Mouse (Mus musculus) WW6 (cell line): ENCODE data around the gene Hgfac.
A peak's percentile ranks its signal among the peaks of the same experiment; 100 is the strongest.

Source experiments
- DNase-seq: peaks from one replicate; pipeline ENCODE4 v3.0.0-alpha.2; 2013; ENCODE audit warnings: low read depth, low spot score

The Hgfac gene

DNA sequence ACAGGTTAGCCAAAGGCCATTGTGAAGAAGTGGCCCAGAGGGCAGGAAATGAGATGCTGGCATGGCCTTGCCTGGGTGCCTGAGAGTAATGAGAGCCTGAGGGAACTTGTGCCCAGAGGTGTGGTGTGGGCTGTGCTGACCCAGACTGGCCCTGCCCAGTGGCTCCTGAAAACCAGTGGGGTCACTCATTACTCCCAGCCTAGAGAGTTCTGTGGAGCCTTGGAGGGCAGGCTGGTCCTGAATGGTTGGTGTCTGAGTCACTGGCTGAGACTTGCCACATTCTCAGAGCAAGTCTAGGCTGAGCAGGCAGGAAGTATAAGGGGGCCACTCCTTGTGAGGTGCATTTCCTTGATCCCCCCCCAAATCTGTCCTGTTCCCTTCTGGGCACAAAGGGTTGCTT is 3.9 kb upstream of the Hgfac start:
- no peak for DNase-seq

DNA sequence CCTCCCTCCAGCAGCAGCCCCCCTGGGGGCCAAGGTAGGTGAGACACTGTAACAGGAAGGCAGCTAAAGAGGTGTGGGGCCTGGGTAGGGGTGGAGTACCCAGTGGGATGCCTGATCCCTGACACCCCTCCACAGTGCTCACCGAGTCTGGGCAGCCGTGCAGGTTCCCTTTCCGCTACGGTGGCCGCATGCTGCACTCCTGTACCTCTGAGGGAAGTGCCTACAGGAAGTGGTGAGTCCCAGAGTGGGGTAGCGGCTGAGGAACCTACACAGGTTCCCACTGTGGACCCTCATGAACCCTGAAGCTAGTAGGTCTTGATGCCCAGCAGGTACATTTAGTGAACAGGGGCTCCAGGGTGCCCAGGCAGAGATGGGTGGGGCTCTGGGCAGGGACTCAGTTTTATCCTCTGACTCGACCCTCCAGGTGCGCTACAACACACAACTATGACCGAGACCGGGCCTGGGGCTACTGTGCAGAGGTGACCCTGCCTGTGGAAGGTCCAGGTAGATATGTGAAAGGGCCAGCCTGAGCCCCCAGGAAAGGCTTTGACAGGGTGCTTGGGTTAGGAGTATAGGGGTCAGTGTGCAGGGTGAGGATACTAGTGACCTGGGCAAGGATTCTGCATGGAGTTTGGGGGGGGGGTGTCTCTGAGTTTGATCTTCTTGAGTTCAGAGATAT is 1.3 kb downstream of the Hgfac start:
- no peak for DNase-seq

DNA sequence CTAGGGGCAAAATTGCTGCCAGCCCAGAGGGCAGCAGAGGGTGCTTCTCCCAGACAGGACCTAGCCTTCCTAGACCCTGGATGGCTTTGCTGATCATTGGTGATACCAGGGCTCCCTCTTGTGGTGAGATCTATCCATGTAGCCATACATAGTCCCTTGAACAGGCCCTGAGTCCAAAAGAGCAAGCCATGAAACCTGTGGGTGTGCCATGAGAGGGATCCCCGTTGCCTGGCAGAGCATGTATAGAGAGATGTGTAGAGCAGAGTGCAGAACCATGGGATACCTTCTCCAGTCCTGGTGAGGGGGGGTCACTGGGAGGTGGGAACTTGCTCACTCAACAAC is 1.8 kb downstream of the Hgfac start:
- DNase-seq = peak; percentile 36

DNA sequence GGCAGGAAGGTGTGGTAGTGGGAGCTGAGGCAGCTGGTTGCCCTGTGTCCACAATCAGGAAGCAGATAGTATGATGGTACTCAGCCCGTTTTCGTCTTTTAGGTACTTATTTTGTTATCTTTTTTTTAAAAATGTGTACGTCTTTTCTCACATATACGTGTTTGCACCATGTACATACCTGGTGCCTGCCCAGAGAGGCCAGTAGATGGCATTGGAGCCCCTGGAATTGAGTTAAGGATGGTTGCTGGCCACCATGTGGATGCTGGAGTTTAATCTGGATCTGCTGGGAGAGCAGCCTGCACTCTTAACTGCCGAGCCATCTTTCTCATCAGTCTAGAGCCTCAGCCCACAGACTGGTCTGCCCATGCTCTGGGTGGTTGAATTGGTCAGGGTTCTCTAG is 9.2 kb downstream of the Hgfac start:
- DNase-seq = no peak

DNA sequence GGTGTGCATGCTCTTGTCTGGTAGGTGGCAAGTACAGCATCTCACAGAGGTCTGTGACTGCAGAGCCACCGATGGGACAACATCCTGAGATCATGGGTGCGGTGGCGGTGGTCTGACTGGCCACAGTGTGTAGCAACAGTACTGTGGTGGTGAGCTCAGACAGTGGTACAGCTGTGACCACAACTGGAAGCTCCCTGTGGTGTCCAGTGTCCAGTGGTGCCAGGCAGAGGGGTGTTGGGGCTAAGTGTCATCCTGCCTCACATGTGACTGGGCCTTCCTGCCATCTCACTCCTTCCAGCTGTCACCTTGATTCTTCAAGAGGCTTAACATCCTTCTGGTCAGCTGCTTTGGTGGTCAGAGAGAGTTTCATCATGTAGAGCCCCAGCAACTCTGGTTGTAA is 13.3 kb downstream of the Hgfac start:
- no peak for DNase-seq

DNA sequence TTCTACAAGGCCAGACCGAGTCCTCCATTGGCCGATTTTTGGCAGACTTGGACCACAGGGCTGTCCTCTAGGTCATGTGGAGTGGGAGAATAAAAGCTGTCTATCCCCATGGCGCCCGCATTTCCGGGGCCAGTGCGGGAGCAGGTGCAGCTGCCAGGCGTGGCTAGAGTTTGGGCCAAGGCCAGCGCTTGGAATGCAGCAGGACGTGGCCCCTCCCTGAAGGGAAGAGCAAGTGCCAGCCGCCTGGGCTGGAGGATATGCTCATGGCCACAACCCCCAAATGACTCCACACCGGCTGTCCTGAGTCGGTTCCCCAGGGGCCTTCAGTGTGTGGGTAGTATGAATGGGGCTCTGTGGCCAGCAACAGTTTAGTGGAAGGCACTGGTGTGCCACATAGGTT is 13.8 kb downstream of the Hgfac start:
- DNase-seq = no peak

DNA sequence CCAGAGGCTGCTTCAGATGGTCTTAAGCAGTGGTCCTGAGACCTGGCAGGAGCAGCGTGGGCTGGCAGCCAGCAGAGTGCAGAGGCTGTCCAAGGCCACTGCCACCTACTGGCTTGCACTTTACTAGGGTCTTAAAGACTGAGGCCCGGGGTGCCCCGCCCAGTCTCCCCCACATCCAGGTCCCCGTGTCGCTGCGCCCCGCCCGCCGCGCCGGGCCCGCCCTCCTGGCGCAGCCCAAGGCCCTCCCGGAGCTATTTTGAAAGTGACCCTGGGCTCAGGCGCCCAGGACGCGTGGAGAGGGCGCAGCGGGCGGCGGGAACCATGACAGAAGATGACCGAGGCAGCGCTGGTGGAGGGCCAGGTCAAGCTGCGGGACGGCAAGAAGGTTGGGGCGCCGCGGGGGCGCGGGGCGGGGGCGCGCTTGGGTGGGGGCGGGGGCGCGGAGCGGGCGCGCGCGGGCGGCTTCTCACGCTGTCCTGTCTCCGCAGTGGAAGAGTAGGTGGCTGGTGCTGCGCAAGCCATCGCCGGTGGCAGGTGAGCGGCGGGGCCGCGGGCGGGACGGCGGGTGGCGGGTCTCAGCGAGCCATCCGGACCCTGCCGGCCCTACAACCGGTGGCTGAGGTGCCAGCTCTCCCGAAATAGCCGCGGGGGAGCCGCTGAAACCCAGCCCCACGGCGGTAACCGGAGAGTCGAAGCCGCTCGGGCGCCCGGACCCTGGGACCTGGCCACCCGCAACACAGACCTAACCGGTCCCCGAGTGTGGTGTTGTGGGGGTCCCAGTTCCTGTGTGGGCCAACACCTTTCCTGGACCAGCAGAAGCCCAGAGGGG is 15.5 kb downstream of the Hgfac start, which contains the start of gene Dok7:
TSS of gene Dok7 (plus strand) at position 163 of the 829 bp plus-strand sequence.
- no peak for DNase-seq

DNA sequence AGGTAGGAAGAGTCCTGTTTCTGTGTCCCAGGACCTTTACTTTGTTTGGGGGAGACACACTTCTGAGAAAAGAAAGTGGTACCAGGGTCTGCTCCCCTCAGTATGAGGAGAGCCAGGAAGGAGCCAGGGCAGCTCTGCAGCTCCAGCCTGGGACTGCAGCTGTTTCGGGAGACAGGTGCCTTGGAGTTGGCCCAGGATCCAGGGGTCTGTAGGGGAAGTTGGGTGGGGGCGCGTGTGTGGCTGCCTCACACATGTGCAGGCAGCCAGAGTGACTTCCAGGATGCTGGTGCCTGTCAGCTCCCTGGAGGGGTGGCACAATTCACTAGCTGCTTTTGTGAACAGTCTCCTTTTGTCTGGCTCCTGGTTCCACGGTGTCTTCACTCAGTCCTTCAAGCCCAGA is 16.3 kb downstream of the Hgfac start:
- DNase-seq = no peak

DNA sequence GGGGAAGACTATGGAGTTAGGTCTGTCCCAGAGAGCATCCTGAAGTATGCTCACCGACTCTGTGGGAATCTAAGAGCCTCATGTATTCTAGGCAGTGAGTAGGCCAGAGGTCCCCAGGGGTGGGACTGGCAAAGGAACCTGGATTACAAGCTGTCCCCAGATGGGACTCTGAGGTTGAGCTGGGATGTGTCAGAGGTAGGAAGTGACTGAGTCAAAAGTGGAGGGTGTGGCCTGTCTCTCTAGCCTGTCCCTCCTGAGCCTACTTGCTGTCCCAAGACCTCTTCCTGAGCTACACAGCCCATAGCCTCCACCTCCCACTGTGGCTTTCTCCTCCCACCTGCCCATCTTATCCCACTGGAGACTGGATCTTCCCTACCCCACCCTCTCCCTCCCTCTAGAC is 16.9 kb downstream of the Hgfac start:
- no peak for DNase-seq

DNA sequence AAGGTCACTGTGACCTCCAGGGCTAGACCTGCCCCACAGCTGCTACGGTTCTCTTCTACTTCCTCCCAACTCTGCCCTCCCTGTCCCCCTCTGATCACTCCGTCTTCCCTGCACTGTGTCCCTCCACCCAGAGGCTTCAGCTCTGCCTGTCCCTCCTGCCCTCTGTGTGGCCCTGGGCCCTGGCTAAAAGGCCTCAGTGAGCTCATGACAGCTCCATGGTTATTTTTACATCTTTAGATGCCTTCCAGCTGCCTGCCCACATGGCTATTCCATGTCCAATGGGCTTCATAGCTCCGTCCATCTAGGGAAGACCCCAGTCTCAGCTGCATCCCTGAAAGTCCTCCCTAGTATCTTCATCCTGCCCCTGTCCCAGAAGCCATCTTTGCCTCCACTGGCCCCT is 18.8 kb downstream of the Hgfac start:
- no peak for DNase-seq

DNA sequence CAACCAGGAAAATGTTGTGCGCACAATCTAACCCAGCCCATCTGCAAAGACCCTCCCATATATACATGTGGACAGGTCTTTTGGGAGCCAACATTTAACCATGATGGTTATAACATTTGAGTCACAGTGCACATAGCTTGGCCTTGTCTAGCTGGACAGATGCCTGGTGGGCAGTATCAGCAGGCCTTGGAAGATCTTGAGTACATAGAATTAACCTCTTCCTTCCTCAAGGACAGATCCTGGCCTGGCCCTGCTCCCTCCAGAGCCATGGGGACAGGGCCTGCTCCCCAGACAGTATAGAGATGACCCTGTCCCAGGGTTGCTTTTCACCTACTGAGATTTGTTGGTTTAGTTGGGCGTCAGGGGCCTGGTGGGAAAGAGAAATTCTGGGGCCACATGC is 28.5 kb downstream of the Hgfac start:
- DNase-seq = no peak

DNA sequence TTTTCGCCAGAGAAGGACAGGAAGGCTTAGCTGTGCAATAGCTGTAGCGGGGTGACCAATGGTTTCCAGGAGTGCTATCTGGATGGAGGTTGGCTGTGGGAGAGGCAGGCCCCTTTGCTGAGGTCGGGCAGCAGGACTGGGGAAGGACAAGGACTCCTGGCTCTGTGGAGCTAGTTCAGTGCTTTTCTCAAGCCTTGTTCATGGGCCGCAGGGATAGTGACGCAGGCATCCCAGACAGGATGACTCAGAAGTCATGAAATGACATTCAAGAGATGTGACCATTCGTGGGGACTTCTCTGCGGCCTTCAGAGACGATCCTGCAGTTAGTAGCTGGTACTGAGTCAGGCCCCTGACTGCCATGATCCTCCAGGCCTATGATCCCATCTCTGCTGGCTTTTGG is 29.0 kb downstream of the Hgfac start:
- DNase-seq = no peak

DNA sequence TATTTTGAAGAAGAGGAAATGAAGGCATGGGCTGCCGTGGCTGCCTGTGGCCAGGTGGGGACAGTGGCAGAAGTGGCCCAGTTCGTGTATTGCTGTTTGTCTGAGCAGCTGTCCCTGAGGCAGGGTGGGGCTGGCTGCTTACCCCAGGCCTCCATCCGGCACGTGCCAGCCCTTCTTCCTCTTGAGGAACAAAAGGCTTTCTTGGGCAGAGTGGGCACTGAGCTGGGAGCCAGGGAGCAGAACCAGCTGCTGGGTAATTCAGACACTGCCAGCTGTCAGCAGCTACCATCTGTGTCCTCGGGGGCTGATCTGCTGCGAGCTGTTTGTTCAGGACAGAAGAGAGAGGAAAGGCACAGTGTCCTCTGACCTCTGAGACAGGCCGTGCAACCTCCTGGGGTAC is 29.6 kb downstream of the Hgfac start:
- no peak for DNase-seq

DNA sequence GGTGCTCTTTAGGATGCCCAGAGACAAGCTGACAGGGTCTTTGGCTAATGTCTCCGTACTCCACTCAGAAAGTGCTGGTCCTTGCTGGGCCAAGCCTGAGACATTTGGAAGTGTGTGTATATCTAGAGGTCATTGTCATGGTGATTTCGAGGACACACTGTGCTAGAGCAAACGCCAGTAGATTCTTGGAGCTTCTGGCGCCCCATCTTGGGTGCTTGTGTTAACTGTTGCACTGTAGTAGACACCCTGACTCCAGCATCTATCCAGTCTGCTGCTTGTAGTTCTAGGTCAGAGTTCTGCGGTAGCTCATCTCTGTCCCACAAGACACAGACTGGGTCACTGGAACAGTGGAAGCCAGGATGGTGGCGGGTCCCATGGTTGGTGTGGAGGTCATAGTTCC is 30.5 kb downstream of the Hgfac start:
- DNase-seq = no peak

DNA sequence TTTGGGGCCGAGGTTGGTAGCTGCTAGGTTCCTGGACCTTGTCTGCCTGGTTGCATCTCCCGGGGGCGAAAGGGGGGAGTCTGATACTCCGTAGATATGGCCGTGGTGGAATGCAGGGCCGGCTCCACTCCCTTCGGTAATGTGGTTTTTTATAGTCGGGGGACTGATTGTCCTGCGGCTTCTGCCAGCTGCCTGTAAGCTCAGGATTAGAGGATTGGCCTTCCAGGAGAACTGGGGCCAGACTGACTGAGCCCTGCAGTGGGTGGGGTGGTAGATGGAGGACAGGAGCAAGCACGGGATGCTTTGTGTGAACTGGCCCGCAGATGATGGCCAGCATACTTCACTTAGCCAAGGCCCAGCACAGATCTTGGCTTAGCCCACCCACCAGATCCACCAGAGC is 31.9 kb downstream of the Hgfac start:
- no peak for DNase-seq

DNA sequence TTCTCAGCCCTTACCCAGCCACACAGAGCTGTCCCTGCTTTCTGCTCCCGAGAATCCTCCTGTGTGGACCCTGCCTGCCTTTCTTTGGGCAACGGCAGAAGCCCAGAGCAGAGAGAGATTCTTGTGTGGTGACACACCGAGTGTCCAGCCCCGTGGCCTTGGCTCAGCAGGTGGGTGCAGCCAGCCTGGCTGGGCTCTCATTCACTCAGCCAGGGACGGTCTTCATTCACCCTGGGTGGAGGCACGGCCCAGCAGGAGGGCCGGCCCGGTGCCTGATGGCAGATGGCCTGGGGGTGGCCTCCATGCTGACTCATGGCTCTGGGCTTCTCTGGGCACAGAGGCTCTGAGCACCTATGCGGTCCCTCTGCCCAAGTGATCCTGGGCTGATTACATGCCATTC is 32.7 kb downstream of the Hgfac start:
- DNase-seq = no peak

DNA sequence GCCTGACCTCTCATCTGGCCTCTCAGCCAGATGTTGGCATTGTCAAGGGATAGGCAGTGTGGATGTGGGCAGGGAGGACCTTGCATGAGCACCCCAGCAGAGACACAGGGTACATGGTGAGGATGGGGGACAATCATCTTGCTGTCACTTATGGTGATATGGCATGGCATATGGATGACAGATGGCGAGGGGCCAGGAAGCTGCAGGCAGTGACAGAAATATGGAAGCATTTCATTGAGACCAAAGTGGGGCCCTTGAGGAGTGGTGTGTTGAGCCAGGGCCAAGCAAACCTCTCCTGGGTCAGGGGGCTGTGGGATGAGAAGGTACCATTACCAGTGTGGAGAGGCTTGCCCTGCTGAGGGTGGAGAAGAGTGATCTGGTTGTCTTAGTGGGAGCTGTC is 35.1 kb downstream of the Hgfac start:
- no peak for DNase-seq

DNA sequence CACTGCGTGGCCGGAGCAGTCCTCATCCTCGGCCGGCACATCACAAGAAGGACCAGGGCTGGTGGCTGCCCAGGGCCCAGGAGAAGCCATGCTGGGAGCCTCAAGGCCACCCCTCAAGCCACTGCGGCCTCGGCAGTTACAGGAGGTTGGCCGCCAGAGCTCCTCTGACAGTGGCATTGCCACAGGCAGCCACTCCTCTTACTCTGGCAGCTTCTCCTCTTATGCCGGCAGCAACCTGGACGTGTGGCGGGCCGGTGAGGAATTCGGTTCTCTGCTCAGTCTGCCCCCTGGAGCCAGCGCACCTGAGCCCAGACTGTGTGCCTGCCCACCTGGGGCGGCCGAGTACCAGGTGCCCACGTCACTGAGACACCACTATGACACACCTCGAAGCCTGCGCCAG is 37.8 kb downstream of the Hgfac start:
- no peak for DNase-seq

DNA sequence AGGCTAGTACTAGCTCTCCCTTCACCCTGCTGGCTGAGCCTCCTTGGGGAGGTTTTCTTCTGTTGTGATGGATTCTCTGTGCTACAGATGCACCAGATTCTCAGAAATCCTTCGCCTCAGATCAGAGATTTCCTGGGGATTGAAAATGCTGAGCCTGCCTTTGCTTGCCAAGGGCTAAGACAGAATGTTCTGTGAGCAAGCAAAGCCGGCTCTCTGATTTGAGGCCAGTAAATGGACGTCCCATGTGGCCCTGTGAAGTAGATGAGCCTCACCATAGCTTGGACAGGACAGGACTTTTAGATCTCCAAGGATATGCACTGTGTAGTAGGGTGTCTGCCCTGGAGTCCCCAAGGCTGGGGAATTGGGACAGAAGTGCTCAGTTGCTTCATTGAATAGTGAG is 43.6 kb downstream of the Hgfac start:
- DNase-seq = no peak

DNA sequence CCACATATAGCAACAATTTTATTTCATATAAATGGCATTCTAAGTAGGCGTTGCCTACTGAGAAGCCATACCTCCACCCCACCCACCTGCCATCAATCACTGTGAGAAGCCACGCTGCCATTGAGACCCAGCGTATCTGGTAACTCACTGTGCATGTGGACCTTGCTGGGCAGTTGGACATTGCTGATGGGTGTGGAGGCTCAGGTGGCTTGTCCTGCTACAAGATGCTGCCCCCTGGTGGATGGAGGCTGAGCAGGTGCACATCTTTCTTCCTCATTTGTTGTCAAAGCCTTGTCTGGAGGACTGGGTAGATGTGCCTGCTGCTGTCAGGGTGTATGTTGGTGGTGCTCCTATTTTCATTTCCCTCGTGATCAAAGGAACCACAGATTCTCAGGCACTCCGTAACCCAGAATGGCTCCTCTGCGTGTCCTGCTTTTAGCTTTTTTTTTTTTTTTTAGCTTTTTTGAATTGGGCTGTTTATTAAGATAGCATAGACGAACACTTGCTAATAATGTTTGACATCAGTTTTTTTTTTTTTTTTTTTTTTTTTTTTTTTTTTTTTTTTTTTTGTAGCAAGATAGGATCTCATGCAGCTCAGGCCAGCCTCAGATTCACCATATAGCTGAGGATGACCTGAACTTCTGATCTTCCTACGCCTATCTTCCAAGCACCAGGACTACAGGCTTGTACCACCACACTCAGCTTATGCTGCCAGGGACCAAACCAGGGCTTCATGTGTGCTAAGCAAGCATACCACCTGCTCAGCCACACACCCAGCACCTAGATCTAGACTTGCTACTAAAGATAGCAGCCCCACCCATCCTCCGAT is 47.7 kb downstream of the Hgfac start:
- DNase-seq = peak; percentile 67

DNA sequence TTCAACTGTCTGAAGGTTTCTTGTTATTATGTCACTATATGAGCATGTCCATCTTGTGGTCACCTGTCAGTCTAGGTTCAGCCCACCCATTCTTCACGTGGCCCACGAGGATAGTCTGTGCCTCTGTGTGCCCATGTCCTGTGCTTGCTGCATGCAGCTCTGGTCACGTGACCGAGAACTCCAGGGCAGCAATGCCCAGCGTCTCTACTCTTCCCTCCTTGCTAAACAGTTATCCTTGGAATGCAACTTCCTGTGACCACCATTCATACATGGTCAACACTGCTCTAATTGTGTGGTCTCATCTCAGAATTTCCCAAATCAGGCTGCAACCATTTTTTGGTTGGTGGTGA is 48.3 kb downstream of the Hgfac start:
- DNase-seq = no peak

DNA sequence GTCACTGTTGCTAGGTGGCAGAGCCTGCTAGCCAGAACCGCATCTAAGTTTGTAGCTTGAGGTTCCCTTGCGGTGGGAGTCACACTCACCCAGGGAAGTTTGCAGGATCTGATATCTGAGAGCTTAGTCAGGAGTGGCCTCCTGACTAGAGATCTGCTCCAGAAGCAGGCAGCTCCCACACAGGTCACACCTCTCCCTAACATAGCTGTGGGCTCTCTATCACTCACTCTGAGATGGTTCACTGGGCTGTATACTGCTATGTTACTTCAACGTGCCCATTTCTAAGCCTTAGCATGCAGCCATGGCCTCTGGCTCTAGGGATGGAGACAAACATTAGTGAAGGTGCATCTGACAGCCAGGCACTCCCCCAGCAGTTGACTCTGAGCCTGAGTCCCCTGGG is 50.3 kb downstream of the Hgfac start:
- no peak for DNase-seq
